Mouse (Mus musculus) heart, adult 8-10 months (tissue): ENCODE data around the gene Scarb2. TPM values are rescaled to one million over a fixed set of nuclear protein-coding genes. Genes with fewer than 3 reads are reported as not detected.

ENCODE experiments used
- microRNA-seq: library from miRNA; unstranded; fragments of <30 nt; microRNA quantifications from one replicate; pipeline ENCODE4 v1.2.0, GENCODE M21; 2022
- total RNA-seq, 4 experiments: library from RNA; stranded (reverse); gene quantifications; 2 replicates each; pipeline ENCODE4 v1.2.4; 2022

The Scarb2 gene
- total RNA-seq, 4 experiments from 2014 or later: 84.5 to 87.7 (median 86.8) TPM

Small RNAs within 50 kb of the gene (microRNA-seq; reads per million reads assigned to microRNA genes)
- gene Mir6415: not detected

Other genes with a start within 250 kb of the Scarb2 start
- 10 to 100 TPM; 15.9 to 21.7 (median 18.8) TPM for gene Naaa, start 228.7 kb downstream of the Scarb2 start, total RNA-seq
- 10 to 100 TPM; 10.8 to 12.5 (median 11.4) TPM for gene Sdad1, start 196.4 kb downstream of the Scarb2 start, total RNA-seq
- 1 to 10 TPM in 3 of 4 experiments, under 1 TPM in 1; 0.79 to 1.8 (median 1.2) TPM for gene Cxcl9, start 178.8 kb downstream of the Scarb2 start, total RNA-seq
- 100 to 1,000 TPM; 573 to 758 (median 670) TPM for gene Art3, start 175.0 kb downstream of the Scarb2 start, total RNA-seq
- gene Cxcl10, start 157.9 kb downstream of the Scarb2 start, total RNA-seq: not detected
- gene Nup54, start 71.6 kb downstream of the Scarb2 start, total RNA-seq: 10 to 100 TPM; 12.1 to 18.4 (median 16.2) TPM
- not detected for gene Fam47e, start 48.2 kb upstream of the Scarb2 start, total RNA-seq
- gene Stbd1, start 96.2 kb upstream of the Scarb2 start, total RNA-seq: 1 to 10 TPM in 3 of 4 experiments, under 1 TPM in 1; 0.87 to 2.1 (median 1.4) TPM
- gene Ccdc158, start 168.4 kb upstream of the Scarb2 start, total RNA-seq: under 1 TPM in 2 of 4 experiments, not detected in 2; 0.06 to 0.09 TPM
- 10 to 100 TPM; 38.0 to 42.8 (median 40.7) TPM for gene Shroom3, start 176.6 kb upstream of the Scarb2 start, total RNA-seq